Mouse (Mus musculus): ENCODE measurements around the gene Mrpl50. TPM values are rescaled to one million over a fixed set of nuclear protein-coding genes. Genes with fewer than 3 reads are reported as not detected.

Gene Mrpl50
- polyA plus RNA-seq, 2 experiments: 30.0 to 74.3 TPM

DNA sequence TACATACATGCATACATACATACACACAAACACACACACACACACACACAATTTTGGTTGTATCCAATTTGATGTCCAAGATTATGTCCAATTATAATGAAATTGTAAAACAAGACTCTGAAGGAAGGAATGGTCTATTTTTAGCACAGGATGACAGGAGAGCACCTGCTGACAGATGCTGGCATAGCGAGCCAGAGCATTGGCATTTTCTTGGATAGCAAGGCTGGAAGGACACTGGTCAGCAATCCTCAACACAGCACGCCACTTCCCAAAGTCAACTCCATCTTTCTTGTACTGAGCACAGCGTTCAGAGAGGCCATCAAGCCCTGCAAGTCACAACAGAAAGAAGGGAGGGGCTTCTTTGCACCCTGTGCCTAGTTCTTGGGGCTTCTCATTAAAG lies 20.1 kb upstream of the Mrpl50 start:
- no peak for DNase-seq (ENCODE audit: low spot score)

DNA sequence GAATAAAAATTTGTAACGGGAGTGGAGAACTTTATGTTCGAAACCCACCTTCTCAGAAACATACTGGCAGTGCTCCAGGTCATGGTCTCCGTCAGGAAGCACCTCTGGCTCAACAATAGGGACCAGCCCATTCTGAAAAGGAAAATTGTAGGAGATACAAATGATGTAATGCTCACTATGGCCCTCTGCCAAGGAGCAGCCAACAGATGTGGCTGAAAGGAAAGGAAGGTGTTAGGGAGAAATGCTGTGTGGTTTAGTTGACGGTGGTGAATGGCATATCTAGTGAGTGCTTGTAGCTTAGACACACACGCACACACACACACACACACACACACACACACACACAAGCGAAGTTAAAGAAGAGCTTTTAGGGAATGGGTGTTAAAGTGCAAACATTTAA lies 18.8 kb upstream of the Mrpl50 start:
- H3K4me2 ChIP-seq (replicated peaks; ENCODE audit: low read depth, low read length, severe bottlenecking): no peak overlapping the region
- H3K27me3 ChIP-seq (ENCODE audit: control insufficient read depth, insufficient read depth, low read length): no peaks in the 10 kb centered on the region
- no peaks in the 10 kb centered on the region for H3K4me1 ChIP-seq (ENCODE audit: control insufficient read depth, insufficient read depth, low read length)
- no peak overlapping the region for H3K27ac ChIP-seq (replicated peaks; ENCODE audit: low read depth, low read length)
- H3K9me3 ChIP-seq (ENCODE audit: control insufficient read depth, low read length): no peaks in the 10 kb centered on the region
- DNase-seq (ENCODE audit: low spot score): peak; percentile 36
- 52% methylated on average over 6 of the region's 6 CpGs for WGBS
- no peaks in the 10 kb centered on the region for H3K36me3 ChIP-seq (ENCODE audit: control insufficient read depth, insufficient read depth, low read length)
- no peak overlapping the region for H3K9ac ChIP-seq (ENCODE audit: low read depth, low read length, severe bottlenecking)
- no peak for ATAC-seq (ENCODE audit: low FRiP score, low read depth)
- no peak overlapping the region for H3K4me3 ChIP-seq (replicated peaks; ENCODE audit: low read length)
- TF ChIP-seq POLR2A (IDR thresholded peaks at IDR 0.05; ENCODE audit: borderline replicate concordance, extremely low read depth, insufficient read depth, insufficient read length): no peak

More for the DNA sequence above, 20.1 kb upstream of the Mrpl50 start:
- TF ChIP-seq POLR2A (IDR thresholded peaks at IDR 0.05; ENCODE audit: borderline replicate concordance, extremely low read depth, insufficient read depth, insufficient read length): no peak
- no peaks in the 10 kb centered on the region for H3K4me1 ChIP-seq (ENCODE audit: control insufficient read depth, insufficient read depth, low read length)
- H3K27ac ChIP-seq (replicated peaks; ENCODE audit: low read depth, low read length): no peak overlapping the region
- H3K27me3 ChIP-seq (ENCODE audit: control insufficient read depth, insufficient read depth, low read length): no peaks in the 10 kb centered on the region
- no peak overlapping the region for H3K4me3 ChIP-seq (replicated peaks; ENCODE audit: low read length)
- ATAC-seq (ENCODE audit: low FRiP score, low read depth): no peak
- 65% methylated on average over 3 of the region's 3 CpGs for WGBS
- H3K9ac ChIP-seq (ENCODE audit: low read depth, low read length, severe bottlenecking): no peak overlapping the region
- H3K4me2 ChIP-seq (replicated peaks; ENCODE audit: low read depth, low read length, severe bottlenecking): no peak overlapping the region
- H3K9me3 ChIP-seq (ENCODE audit: control insufficient read depth, low read length): no peaks in the 10 kb centered on the region
- no peaks in the 10 kb centered on the region for H3K36me3 ChIP-seq (ENCODE audit: control insufficient read depth, insufficient read depth, low read length)

DNA sequence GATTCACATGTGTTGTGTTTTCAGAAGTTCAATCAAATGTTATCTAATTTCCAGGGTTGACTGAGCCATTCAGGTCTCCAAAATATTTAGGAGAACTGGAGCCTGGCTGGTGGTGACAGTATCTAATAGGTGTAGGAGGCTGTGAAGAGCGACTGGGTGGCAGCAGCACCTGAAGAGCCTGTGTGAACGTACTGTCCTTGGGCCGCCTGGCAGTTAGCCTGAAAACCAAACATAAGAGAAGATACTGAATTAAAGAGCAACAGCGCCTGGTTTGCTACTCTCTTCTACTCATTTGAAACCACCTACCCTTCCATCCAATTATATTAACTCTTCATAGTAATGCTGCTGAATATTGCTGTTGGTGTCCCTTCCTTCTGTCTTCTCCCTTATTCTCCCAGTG lies 15.8 kb upstream of the Mrpl50 start:
- no peak for DNase-seq (ENCODE audit: low spot score)
- no peaks in the 10 kb centered on the region for H3K27me3 ChIP-seq (ENCODE audit: control insufficient read depth, insufficient read depth, low read length)
- no peak for ATAC-seq (ENCODE audit: low FRiP score, low read depth)
- no peaks in the 10 kb centered on the region for H3K4me1 ChIP-seq (ENCODE audit: control insufficient read depth, insufficient read depth, low read length)
- no peak overlapping the region for H3K4me2 ChIP-seq (replicated peaks; ENCODE audit: low read depth, low read length, severe bottlenecking)
- no peaks in the 10 kb centered on the region for H3K9me3 ChIP-seq (ENCODE audit: control insufficient read depth, low read length)
- H3K9ac ChIP-seq (ENCODE audit: low read depth, low read length, severe bottlenecking): no peak overlapping the region
- no peak for TF ChIP-seq POLR2A (IDR thresholded peaks at IDR 0.05; ENCODE audit: borderline replicate concordance, extremely low read depth, insufficient read depth, insufficient read length)
- H3K36me3 ChIP-seq (ENCODE audit: control insufficient read depth, insufficient read depth, low read length): no peaks in the 10 kb centered on the region
- 79% methylated on average over 4 of the region's 4 CpGs for WGBS
- H3K27ac ChIP-seq (replicated peaks; ENCODE audit: low read depth, low read length): no peak overlapping the region
- H3K4me3 ChIP-seq (replicated peaks; ENCODE audit: low read length): no peak overlapping the region

DNA sequence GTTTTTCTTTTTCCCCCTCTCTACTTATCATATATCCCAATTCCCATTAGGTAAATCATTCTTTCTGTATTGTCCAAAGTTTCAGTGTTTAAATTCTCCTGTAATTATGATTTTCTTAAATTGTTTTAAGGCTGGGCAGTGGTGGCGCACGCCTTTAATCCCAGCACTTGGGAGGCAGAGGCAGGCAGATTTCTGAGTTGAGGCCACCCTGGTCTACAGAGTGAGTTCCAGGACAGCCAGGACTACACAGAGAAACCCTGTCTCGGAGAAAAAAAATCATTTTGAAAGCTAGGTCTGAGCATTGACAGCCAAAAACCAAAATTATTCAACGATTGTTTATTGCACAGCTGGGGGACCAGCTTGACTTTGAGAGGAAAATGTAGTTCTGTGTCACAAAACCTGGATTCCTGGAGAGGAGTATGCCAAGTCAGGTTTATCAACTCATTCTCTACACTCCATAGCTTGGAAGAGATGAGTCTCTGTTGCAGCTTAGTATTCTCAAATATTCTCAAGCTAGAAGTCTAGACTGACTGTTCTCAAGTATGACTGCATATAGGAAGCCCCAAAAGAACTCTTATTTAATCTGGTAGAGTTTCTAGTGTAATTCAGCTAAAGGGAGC lies 14.9 kb upstream of the Mrpl50 start:
- no peak for TF ChIP-seq POLR2A (IDR thresholded peaks at IDR 0.05; ENCODE audit: borderline replicate concordance, extremely low read depth, insufficient read depth, insufficient read length)
- Histone ChIP-seq H3K4me3 (replicated peaks; ENCODE audit: low read length) (no peak overlapping the region), H3K27me3 (ENCODE audit: control insufficient read depth, insufficient read depth, low read length) (no peaks in the 10 kb centered on the region), H3K4me2 (replicated peaks; ENCODE audit: low read depth, low read length, severe bottlenecking) (no peak overlapping the region), H3K27ac (replicated peaks; ENCODE audit: low read depth, low read length) (no peak overlapping the region), H3K9ac (ENCODE audit: low read depth, low read length, severe bottlenecking) (no peak overlapping the region), H3K4me1 (ENCODE audit: control insufficient read depth, insufficient read depth, low read length) (no peaks in the 10 kb centered on the region), H3K9me3 (ENCODE audit: control insufficient read depth, low read length) (no peaks in the 10 kb centered on the region), H3K36me3 (ENCODE audit: control insufficient read depth, insufficient read depth, low read length) (peaks cover 5% of the 10 kb centered on the region)
- ATAC-seq (ENCODE audit: low FRiP score, low read depth): no peak
- WGBS: 91% methylated on average over 4 of the region's 4 CpGs
- no peak for DNase-seq (ENCODE audit: low spot score)

DNA sequence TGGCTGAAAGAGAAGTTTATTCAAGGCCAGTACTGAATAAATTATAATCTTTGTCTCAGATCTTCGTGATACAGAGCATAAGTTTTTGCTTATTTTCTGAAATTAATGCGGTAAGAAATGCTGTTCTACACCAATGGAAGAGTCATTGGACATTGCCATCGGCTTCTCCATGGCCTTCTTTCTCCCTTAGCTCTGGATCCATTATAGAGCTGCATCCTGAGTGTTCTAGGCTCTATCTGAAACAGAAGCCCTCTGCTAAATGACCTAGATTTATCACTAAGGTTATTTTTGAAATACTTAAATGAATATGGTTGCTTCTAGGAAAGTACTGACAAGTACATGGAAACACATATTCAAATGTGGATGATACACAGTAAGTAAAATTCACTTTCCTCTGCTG lies 14.1 kb upstream of the Mrpl50 start:
- no peak overlapping the region for H3K9ac ChIP-seq (ENCODE audit: low read depth, low read length, severe bottlenecking)
- 87% methylated on average over 3 of the region's 3 CpGs for WGBS
- DNase-seq (ENCODE audit: low spot score): no peak
- no peak overlapping the region for H3K27ac ChIP-seq (replicated peaks; ENCODE audit: low read depth, low read length)
- no peak overlapping the region for H3K4me3 ChIP-seq (replicated peaks; ENCODE audit: low read length)
- no peak overlapping the region for H3K4me2 ChIP-seq (replicated peaks; ENCODE audit: low read depth, low read length, severe bottlenecking)
- H3K36me3 ChIP-seq (ENCODE audit: control insufficient read depth, insufficient read depth, low read length): peaks cover 12% of the 10 kb centered on the region
- H3K27me3 ChIP-seq (ENCODE audit: control insufficient read depth, insufficient read depth, low read length): no peaks in the 10 kb centered on the region
- no peak for TF ChIP-seq POLR2A (IDR thresholded peaks at IDR 0.05; ENCODE audit: borderline replicate concordance, extremely low read depth, insufficient read depth, insufficient read length)
- ATAC-seq (ENCODE audit: low FRiP score, low read depth): no peak
- H3K4me1 ChIP-seq (ENCODE audit: control insufficient read depth, insufficient read depth, low read length): no peaks in the 10 kb centered on the region
- peaks cover 6% of the 10 kb centered on the region for H3K9me3 ChIP-seq (ENCODE audit: control insufficient read depth, low read length)

All from limb, embryonic 14.5 days (tissue).